ENCODE assay signal across 24 mouse cellular contexts in genomic region chr11:67564003-67564637, GRCm38 (mm10).
DNase-seq lines count a peak whose midpoint lies in the region; ATAC-seq and TF ChIP-seq lines count a peak whose summit lies in the region.
"Had no signal": no experiment of that assay in that cellular context is flagged by ENCODE, and none has a peak within 500 bp of the region (broad histone marks: within the 10 kb centered on the region; RNA-seq: fewer than 3 reads in every experiment).

No protein-coding gene starts in this region.

- H3K36me3 ChIP-seq in hindbrain, embryonic 12.5 days, result no peaks in the 10 kb centered on the region
- no peaks in the 10 kb centered on the region for H3K36me3 ChIP-seq in forebrain, postnatal 0 days (ENCODE audit: insufficient read depth)
- H3K36me3 ChIP-seq: embryonic facial prominence, embryonic 12.5 days; intestine, embryonic 15.5 days; limb, embryonic 12.5 days; liver, embryonic 12.5 days; neural tube, embryonic 12.5 days had no signal

- no peak overlapping the region for H3K4me3 ChIP-seq in hindbrain, embryonic 12.5 days
- H3K4me3 ChIP-seq in forebrain, postnatal 0 days (ENCODE audit: low read depth, low read length), result no peak overlapping the region
- H3K4me3 ChIP-seq: embryonic facial prominence, embryonic 12.5 days; erythroblast, embryonic 14.5 days; forebrain, embryonic 13.5 days; intestine, embryonic 15.5 days; limb, embryonic 12.5 days; liver, embryonic 12.5 days; neural tube, embryonic 12.5 days had no signal

- H3K27me3 ChIP-seq in hindbrain, embryonic 12.5 days, result no peaks in the 10 kb centered on the region
- H3K27me3 ChIP-seq in forebrain, postnatal 0 days (ENCODE audit: insufficient read depth, low read length), result no peaks in the 10 kb centered on the region
- H3K27me3 ChIP-seq: embryonic facial prominence, embryonic 12.5 days; forebrain, embryonic 13.5 days; intestine, embryonic 15.5 days; limb, embryonic 12.5 days; liver, embryonic 12.5 days; neural tube, embryonic 12.5 days had no signal

- DNase-seq in CD4-positive helper T cell, adult 2 months (ENCODE audit: low read depth, low spot score), result peak; percentile 77
- DNase-seq in T-cell, adult 2 months (ENCODE audit: low spot score), result peak; percentile 30
- peak; percentile 87 for DNase-seq in induced T-regulatory cell, adult 2 months (ENCODE audit: low read depth)
- DNase-seq in forebrain, postnatal 0 days, result no peak
- DNase-seq in testis, postnatal 14 days (ENCODE audit: low spot score), result no peak
- no peak for DNase-seq in urinary bladder, adult 18-20 months (ENCODE audit: low spot score in 2 of 2)
- DNase-seq: adrenal gland, postnatal 10 days; cerebellum, adult 11-12 months; gastrocnemius, postnatal 25 days; kidney, adult 9 months; kidney, postnatal 36 days; lung, embryonic 14.5 days; midbrain, embryonic 14.5 days; right cerebral cortex, postnatal 4 days; thymus, postnatal 4 days had no signal

- H3K4me2 ChIP-seq in hindbrain, embryonic 12.5 days (replicated peaks), result no peak overlapping the region
- no peak overlapping the region for H3K4me2 ChIP-seq in forebrain, postnatal 0 days (ENCODE audit: low read depth)
- H3K4me2 ChIP-seq: embryonic facial prominence, embryonic 12.5 days; forebrain, embryonic 13.5 days; intestine, embryonic 15.5 days; limb, embryonic 12.5 days; liver, embryonic 12.5 days; lung, embryonic 14.5 days; neural tube, embryonic 12.5 days had no signal

- ATAC-seq in monocyte, adult 5-6 weeks (replicated peaks; ENCODE audit: insufficient number of reproducible peaks, low FRiP score, low TSS enrichment, poor library complexity, severe bottlenecking), result peak; percentile 9; the same call in 1 of the 2 replicates
- ATAC-seq in hindbrain, embryonic 12.5 days (ENCODE audit: low FRiP score), result no peak
- ATAC-seq in forebrain, postnatal 0 days, result no peak
- ATAC-seq: forebrain, embryonic 13.5 days; liver, embryonic 12.5 days had no signal

- TF ChIP-seq CTCF in forebrain, postnatal 0 days (IDR thresholded peaks at IDR 0.05; ENCODE audit: low read depth), result no peak

- H3K27ac ChIP-seq in hindbrain, embryonic 12.5 days, result no peak overlapping the region
- H3K27ac ChIP-seq in forebrain, postnatal 0 days (ENCODE audit: low read depth, low read length), result no peak overlapping the region
- H3K27ac ChIP-seq: embryonic facial prominence, embryonic 12.5 days; forebrain, embryonic 13.5 days; intestine, embryonic 15.5 days; limb, embryonic 12.5 days; liver, embryonic 12.5 days; neural tube, embryonic 12.5 days had no signal

- WGBS in hindbrain, embryonic 12.5 days, result 85% methylated on average over 8 of the region's 8 CpGs
- WGBS in forebrain, postnatal 0 days, result 89% methylated on average over 8 of the region's 8 CpGs

- no peaks in the 10 kb centered on the region for H3K9me3 ChIP-seq in hindbrain, embryonic 12.5 days (replicated peaks)
- no peaks in the 10 kb centered on the region for H3K9me3 ChIP-seq in forebrain, postnatal 0 days (ENCODE audit: low read length)
- H3K9me3 ChIP-seq: embryonic facial prominence, embryonic 12.5 days; forebrain, embryonic 13.5 days; intestine, embryonic 15.5 days; limb, embryonic 12.5 days; liver, embryonic 12.5 days; neural tube, embryonic 12.5 days had no signal

- peaks cover 7% of the 10 kb centered on the region for H3K4me1 ChIP-seq in hindbrain, embryonic 12.5 days
- 0 out of 2 replicates have a peak, but pooled peaks cover 4% of the 10 kb centered on the region for H3K4me1 ChIP-seq in forebrain, postnatal 0 days (ENCODE audit: insufficient read depth)
- H3K4me1 ChIP-seq: intestine, embryonic 15.5 days; neural tube, embryonic 12.5 days had no signal

- H3K9ac ChIP-seq in hindbrain, embryonic 12.5 days, result no peak overlapping the region
- no peak overlapping the region for H3K9ac ChIP-seq in forebrain, postnatal 0 days
- H3K9ac ChIP-seq: embryonic facial prominence, embryonic 12.5 days; forebrain, embryonic 13.5 days; intestine, embryonic 15.5 days; limb, embryonic 12.5 days; liver, embryonic 12.5 days; lung, embryonic 14.5 days; neural tube, embryonic 12.5 days had no signal

Comparison
In these comparisons a context has a peak if more than half of its experiments do, and no peak if none do; other contexts are left out.
1. DNase-seq: peak in CD4-positive helper T cell, adult 2 months (single experiment), T-cell, adult 2 months (single experiment) and induced T-regulatory cell, adult 2 months (single experiment); none in forebrain, postnatal 0 days (single experiment), testis, postnatal 14 days (single experiment) and urinary bladder, adult 18-20 months (0 of 2).